Mouse (Mus musculus): ENCODE data around the gene Chrd.

DNA sequence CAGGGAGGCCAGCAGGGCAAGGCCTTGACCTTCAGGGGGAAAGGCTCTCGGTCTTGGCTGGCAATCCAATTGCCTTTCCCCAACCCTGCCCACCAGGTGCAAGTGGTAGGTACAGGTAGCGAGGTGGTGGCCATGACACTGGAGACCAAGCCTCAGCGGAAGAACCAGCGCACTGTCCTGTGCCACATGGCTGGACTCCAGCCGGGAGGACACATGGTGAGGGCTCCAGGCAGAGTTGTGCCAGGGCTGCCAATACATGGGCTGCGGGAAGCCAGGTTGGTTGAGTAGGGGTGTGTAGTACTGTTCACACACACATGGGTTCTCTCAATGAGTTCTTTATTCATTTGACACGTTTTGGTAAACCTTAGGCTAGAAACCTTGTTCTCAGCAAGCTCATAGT, 3.2 kb downstream of the Chrd start:
- TF ChIP-seq CTCF (conservative IDR thresholded peaks at IDR 0.05; ENCODE audit: insufficient read depth, insufficient read length, low read depth, low read length) (no peak), POLR2A (IDR thresholded peaks at IDR 0.05; ENCODE audit: low read depth, low read length) (no peak)

Data from kidney, adult 2 months (tissue).